Mouse (Mus musculus) G1E (cell line): ENCODE results near the gene Abr. TPM values are rescaled to one million over a fixed set of nuclear protein-coding genes. Genes with fewer than 3 reads are reported as not detected.

Source experiments
- ATAC-seq: 2 replicates; pipeline ENCODE4 v1.8.0; 2016; ENCODE audit warnings: mild to moderate bottlenecking; ENCODE audit not compliant: insufficient number of reproducible peaks, poor library complexity, low FRiP score, severe bottlenecking; ENCODE audit errors: extremely low read depth
- DNase-seq: peaks from one replicate; pipeline ENCODE4 v3.0.0; 2012; ENCODE audit warnings: low spot score
- H3K27me3 ChIP-seq: 2 replicates; pipeline ENCODE4 v1.6.1; 2012; ENCODE audit warnings: mild to moderate bottlenecking, low read length, inconsistent platforms; ENCODE audit not compliant: insufficient read depth
- H3K36me3 ChIP-seq: replicated peaks from 2 replicates; pipeline ENCODE3; 2012; ENCODE audit warnings: mild to moderate bottlenecking, inconsistent platforms
- H3K4me1 ChIP-seq: 2 replicates; pipeline ENCODE4 v1.6.1; 2012; ENCODE audit warnings: low read depth, low read length, inconsistent platforms, mixed read lengths; ENCODE audit not compliant: insufficient read depth
- H3K4me3 ChIP-seq: 2 replicates; pipeline ENCODE4 v1.5.1; 2012; ENCODE audit warnings: low read depth, mild to moderate bottlenecking, inconsistent platforms, low read length, moderate library complexity, mixed read lengths
- H3K9me3 ChIP-seq: replicated peaks from 2 replicates; pipeline ENCODE4 v1.6.1; 2012; ENCODE audit warnings: inconsistent platforms
- CTCF ChIP-seq: IDR thresholded peaks from 2 replicates; pipeline ENCODE4 v1.5.1; 2012; ENCODE audit warnings: low read depth, low read length, inconsistent platforms, mixed read lengths
- GATA1 ChIP-seq: IDR thresholded peaks from 2 replicates; pipeline ENCODE4 v1.6.1; 2012; ENCODE audit warnings: borderline replicate concordance, low read length, inconsistent platforms, mixed read lengths
- GATA2 ChIP-seq: IDR thresholded peaks from 2 replicates; pipeline ENCODE4 v1.6.1; 2012; ENCODE audit warnings: low read depth, low read length, inconsistent platforms, borderline replicate concordance
- POLR2AphosphoS5 ChIP-seq: IDR thresholded peaks from 2 replicates; pipeline ENCODE4 v1.6.1; 2012; ENCODE audit warnings: low read depth, low read length, inconsistent platforms; ENCODE audit not compliant: insufficient replicate concordance
- TAL1 ChIP-seq: conservative IDR thresholded peaks from 2 replicates; pipeline ENCODE4 v1.6.1; 2012; ENCODE audit warnings: low read depth, low read length, inconsistent platforms, mixed read lengths
- polyA plus RNA-seq: library from polyadenylated mRNA; stranded (reverse); fragments of >175 nt; gene quantifications from 2 replicates; pipeline ENCODE4 v1.2.3, GENCODE M21; 2012
- total RNA-seq, 2 experiments: library from RNA; stranded (forward) in 1 of 2; stranded (reverse) in 1 of 2; fragments of 200-1000 nt in 1 of 2; fragments of >200 nt in 1 of 2; fragmentation: Nextera tagmentation in 1 of 2; gene quantifications; 2 replicates each; pipeline ENCODE4 v1.2.3; 2014 to 2017

The Abr gene
- total and polyA plus RNA-seq, 3 experiments = 0.82 TPM; not detected in 2

DNA sequence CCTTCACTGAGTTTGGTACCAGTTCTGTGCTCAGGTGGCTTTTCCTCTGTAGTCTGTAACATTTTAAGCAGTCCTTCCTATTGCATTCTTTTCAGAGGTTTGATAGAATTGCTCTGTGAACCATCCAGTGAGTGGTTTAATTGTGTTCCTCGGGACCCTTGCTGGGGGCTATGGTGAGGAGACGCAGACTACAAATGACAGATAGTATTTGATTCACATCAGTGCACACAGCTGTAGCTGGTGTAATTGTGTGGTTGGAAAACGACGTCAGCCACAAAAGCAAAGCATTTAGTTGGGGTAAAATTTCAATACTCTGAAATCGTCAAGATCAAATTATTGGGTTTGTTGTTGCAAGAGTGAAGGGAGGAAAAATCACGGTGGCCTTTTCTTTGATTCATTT lies 22.1 kb upstream of the Abr start:
- no peak for ATAC-seq
- no peak for DNase-seq
- H3K9me3 ChIP-seq = no peaks in the 10 kb centered on the region
- TF ChIP-seq CTCF (no peak), GATA2 (no peak), POLR2AphosphoS5 (no peak), TAL1 (no peak), GATA1 (no peak)
- peaks cover 6% of the 10 kb centered on the region for H3K27me3 ChIP-seq
- no peak overlapping the region for H3K4me3 ChIP-seq
- H3K36me3 ChIP-seq = no peaks in the 10 kb centered on the region
- no peaks in the 10 kb centered on the region; the same call in 1 of the 2 replicates for H3K4me1 ChIP-seq

DNA sequence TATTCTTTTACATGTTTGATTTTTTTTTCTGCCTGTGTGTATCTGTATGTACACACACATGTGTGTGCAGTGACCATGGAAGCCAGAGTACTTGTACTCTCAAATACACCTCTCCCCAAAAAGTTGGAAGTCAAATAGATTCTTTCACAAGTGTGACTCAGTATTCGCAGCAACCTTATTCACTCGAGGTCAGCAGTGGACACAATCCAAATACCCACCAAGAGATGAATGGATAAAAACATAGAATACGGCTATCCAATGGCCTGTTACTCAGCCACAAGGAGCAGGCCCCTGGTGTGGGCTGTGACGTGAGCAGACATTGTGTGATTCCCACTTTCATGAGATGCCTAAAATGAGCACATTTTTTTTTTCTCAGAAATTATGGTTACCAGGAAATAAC lies 18.1 kb upstream of the Abr start:
- no peaks in the 10 kb centered on the region for H3K9me3 ChIP-seq
- H3K27me3 ChIP-seq = peaks cover 3% of the 10 kb centered on the region; the same call in 1 of the 2 replicates
- H3K4me3 ChIP-seq = no peak overlapping the region
- ATAC-seq (no peak), DNase-seq (no peak)
- no peaks in the 10 kb centered on the region for H3K36me3 ChIP-seq
- TF ChIP-seq TAL1 (no peak), POLR2AphosphoS5 (no peak), CTCF (no peak), GATA2 (no peak)
- H3K4me1 ChIP-seq = no peaks in the 10 kb centered on the region

DNA sequence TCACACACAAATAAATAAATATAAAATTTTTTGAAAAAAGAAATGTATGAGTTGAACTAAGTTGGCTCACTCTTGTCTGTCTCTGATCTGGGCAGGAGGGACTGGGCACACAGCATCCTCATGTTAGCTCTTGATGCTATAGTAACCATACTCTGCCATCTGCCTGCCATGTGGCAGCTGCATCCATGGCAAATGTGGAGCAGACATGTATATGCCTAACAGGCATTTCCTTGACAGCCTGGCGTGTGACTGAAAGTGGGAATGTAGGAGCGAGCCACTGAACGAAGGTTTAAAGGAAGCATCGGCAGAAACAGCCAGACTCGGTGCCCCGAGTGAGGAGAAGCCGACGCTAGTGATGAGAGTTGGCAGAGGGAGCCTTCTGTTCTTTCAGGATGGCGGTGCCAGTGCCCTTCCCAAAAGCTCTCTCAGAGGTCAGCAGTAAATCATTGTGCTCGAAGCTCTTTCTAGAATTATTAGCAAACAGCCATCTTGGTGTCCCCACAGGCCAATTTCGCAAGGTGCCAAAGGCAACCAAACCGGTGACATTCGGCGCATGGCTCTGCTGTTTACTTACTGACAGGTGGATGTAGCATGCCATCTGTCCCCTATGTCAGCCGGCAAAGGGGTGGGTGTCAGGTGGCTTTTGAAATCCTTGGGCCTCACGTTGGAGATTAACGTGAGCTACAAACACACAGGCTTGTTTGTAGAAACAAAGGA lies 17.3 kb upstream of the Abr start:
- no peak overlapping the region for H3K4me3 ChIP-seq
- TF ChIP-seq TAL1 (no peak), POLR2AphosphoS5 (no peak), GATA1 (no peak), CTCF (no peak), GATA2 (no peak)
- ATAC-seq (no peak), DNase-seq (no peak)
- H3K36me3 ChIP-seq = no peaks in the 10 kb centered on the region
- no peaks in the 10 kb centered on the region for H3K9me3 ChIP-seq
- H3K4me1 ChIP-seq = no peaks in the 10 kb centered on the region
- H3K27me3 ChIP-seq = no peaks in the 10 kb centered on the region

DNA sequence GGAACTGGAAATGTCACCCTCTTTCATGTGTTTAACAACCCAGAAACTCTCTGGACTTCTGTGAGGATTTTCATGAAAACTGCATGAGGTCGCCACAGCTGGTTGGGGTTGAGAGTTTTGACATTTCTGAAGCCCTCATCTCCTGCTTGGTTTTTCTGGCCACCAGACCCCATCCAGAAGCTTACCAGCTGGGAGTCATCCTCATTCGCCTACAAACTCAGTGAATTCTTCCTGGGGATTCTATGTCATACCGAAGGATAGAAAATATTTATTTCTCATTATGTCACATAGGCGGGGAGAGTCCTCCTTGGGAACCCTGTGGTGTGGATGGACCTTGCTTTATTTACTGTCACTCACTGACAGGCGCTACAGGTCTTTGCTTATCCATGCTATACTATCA lies 8.4 kb upstream of the Abr start:
- peaks cover 8% of the 10 kb centered on the region; the same call in 1 of the 2 replicates for H3K27me3 ChIP-seq
- no peaks in the 10 kb centered on the region for H3K4me1 ChIP-seq
- no peak overlapping the region for H3K4me3 ChIP-seq
- H3K9me3 ChIP-seq = no peaks in the 10 kb centered on the region
- no peaks in the 10 kb centered on the region for H3K36me3 ChIP-seq
- DNase-seq (no peak), ATAC-seq (no peak)
- no peak for TF ChIP-seq GATA1
- TF ChIP-seq TAL1 = no peak
- TF ChIP-seq POLR2AphosphoS5 = no peak
- no peak for TF ChIP-seq GATA2
- TF ChIP-seq CTCF = no peak

DNA sequence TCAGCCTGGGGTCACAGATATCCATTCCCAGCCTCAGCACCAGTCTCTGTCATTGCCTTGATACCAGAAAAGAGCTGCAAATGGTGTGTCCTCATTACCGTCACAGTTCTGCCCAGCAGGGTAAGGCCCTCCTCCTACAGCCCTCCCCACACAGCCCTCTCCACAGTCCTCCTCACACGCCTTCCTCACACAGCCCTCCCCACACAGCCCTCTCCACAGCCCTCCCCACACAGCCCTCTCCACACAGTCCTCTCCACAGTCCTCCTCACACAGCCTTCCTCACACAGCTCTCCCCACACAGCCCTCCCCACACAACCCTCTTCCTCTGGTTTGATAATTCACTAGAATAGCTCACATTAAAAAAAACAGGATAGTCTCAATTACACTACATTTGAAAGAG lies 7.9 kb upstream of the Abr start:
- no peaks in the 10 kb centered on the region for H3K4me1 ChIP-seq
- no peak overlapping the region for H3K4me3 ChIP-seq
- no peaks in the 10 kb centered on the region for H3K36me3 ChIP-seq
- H3K9me3 ChIP-seq = no peaks in the 10 kb centered on the region
- no peak for TF ChIP-seq GATA1
- no peak for TF ChIP-seq GATA2
- peaks cover 8% of the 10 kb centered on the region; the same call in 1 of the 2 replicates for H3K27me3 ChIP-seq
- no peak for ATAC-seq
- no peak for DNase-seq

DNA sequence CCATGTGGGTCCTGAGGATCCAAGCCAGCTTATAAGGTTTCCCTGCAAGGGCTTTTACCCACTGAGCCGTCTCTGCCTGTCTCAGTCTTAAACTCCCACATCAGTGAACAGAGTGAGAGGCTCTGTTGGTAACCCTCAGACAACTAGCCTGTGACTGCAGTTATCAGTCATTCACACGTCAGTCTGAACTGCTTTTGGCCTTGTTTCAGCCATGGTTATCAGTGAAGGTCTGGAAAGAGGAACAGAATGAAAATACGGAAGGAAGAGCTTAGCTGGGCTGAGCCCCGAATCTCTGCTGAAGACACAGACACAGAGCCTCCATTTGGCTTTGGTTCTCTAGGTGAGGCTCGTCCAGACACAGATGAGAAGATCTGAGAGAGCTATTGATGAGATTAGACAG lies 6.5 kb upstream of the Abr start:
- H3K27me3 ChIP-seq = peaks cover 13% of the 10 kb centered on the region; the same call in 1 of the 2 replicates
- no peak for TF ChIP-seq TAL1
- no peak for TF ChIP-seq GATA2
- no peak for TF ChIP-seq POLR2AphosphoS5
- TF ChIP-seq GATA1 = no peak
- no peak for TF ChIP-seq CTCF
- H3K9me3 ChIP-seq = no peaks in the 10 kb centered on the region
- no peak for ATAC-seq
- no peak for DNase-seq
- H3K4me3 ChIP-seq = no peak overlapping the region
- no peaks in the 10 kb centered on the region for H3K4me1 ChIP-seq
- no peaks in the 10 kb centered on the region for H3K36me3 ChIP-seq

DNA sequence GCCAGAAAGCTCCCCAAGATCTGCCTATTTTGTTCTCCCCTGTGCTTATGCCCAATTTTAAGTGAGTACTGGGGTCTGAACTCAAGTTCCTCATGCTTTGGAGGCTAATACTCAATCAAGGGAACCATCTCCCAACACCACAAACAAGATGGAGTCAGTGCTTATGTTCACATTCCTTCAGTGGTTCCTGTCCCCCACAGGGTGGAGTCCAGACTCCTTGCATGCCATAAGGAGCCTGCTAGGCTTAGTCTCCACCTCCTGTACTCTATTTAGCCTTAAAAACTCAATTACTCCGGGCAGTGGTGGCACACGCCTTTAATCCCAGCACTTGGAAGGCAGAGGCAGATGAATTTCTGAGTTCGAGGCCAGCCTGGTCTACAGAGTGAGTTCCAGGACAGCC lies 2.8 kb upstream of the Abr start:
- no peak for DNase-seq
- ATAC-seq = no peak
- no peak for TF ChIP-seq POLR2AphosphoS5
- H3K4me3 ChIP-seq = no peak overlapping the region
- no peaks in the 10 kb centered on the region; the same call in 1 of the 2 replicates for H3K4me1 ChIP-seq
- H3K27me3 ChIP-seq = peaks cover 24% of the 10 kb centered on the region; the same call in 1 of the 2 replicates
- H3K9me3 ChIP-seq = no peaks in the 10 kb centered on the region; the same call in 1 of the 2 replicates
- no peaks in the 10 kb centered on the region for H3K36me3 ChIP-seq
